Comparison of ENCODE assay signal across 12 mouse cellular contexts in the genomic region with DNA sequence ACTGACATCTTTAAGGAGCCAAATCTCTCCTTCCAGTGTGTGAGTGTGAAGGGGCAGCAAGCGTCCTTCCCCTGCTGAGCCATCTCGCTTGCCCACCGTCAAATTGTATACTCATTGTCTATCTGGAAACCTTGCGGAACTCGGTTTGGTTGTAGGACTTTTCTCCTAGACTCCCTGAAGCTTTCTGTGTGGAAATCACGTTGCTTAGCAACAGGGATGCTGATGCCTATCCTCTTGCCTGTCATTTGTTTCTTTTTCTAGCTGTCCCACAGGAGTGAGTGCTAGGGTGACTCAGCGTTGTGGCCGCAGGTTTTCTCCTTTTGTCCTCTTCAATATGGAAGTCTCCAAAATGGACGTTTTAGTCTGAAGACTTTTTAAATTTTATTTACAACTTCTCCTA.
DNase-seq lines count a peak whose midpoint lies in the region; ATAC-seq and TF ChIP-seq lines count a peak whose summit lies in the region.
"Had no signal": no experiment of that assay in that cellular context is flagged by ENCODE, and none has a peak within 500 bp of the region (broad histone marks: within the 10 kb centered on the region; RNA-seq: fewer than 3 reads in every experiment).

No protein-coding gene starts in this region.

- TF ChIP-seq CTCF in heart, adult 2 months (IDR thresholded peaks at IDR 0.05): no peak

- no peak overlapping the region for H3K27ac ChIP-seq in forebrain, embryonic 16.5 days (ENCODE audit: low read length)
- H3K27ac ChIP-seq in forebrain, embryonic 10.5 days: no peak overlapping the region
- no peak overlapping the region for H3K27ac ChIP-seq in midbrain, embryonic 12.5 days (replicated peaks)
- no peak overlapping the region for H3K27ac ChIP-seq in heart, adult 2 months
- H3K27ac ChIP-seq: neural tube, embryonic 13.5 days had no signal

- ATAC-seq in forebrain, embryonic 16.5 days: peak; percentile 65; the same call in 1 of the 2 replicates
- ATAC-seq in midbrain, embryonic 12.5 days (ENCODE audit: low FRiP score, low read depth): 0 out of 2 replicates have a peak, but pooled peaks have one; percentile 56
- ATAC-seq in monocyte, adult 5-6 weeks (replicated peaks; ENCODE audit: insufficient number of reproducible peaks, low FRiP score, low TSS enrichment, poor library complexity, severe bottlenecking): no peak

- H3K79me2 ChIP-seq in heart, adult 2 months (replicated peaks; ENCODE audit: control insufficient read depth, insufficient read depth, low read length): no peaks in the 10 kb centered on the region

- no peak for TF ChIP-seq EP300 in heart, adult 2 months (IDR thresholded peaks at IDR 0.05; ENCODE audit: insufficient read depth, low read depth, low read length)

- intact Hi-C loops in heart, adult 2 months (cut with DNase I): no loop called here

- H3K36me3 ChIP-seq in forebrain, embryonic 16.5 days (ENCODE audit: control insufficient read depth, insufficient read depth): no peaks in the 10 kb centered on the region
- H3K36me3 ChIP-seq in forebrain, embryonic 10.5 days (replicated peaks): no peaks in the 10 kb centered on the region
- H3K36me3 ChIP-seq in midbrain, embryonic 12.5 days: no peaks in the 10 kb centered on the region
- no peaks in the 10 kb centered on the region for H3K36me3 ChIP-seq in heart, adult 2 months (ENCODE audit: control insufficient read depth, insufficient read depth, low read length)
- H3K36me3 ChIP-seq: neural tube, embryonic 13.5 days had no signal

- no peak for TF ChIP-seq POLR2A in heart, adult 2 months (IDR thresholded peaks at IDR 0.05; ENCODE audit: insufficient read depth, low read depth, low read length)

- H3K9me3 ChIP-seq in forebrain, embryonic 16.5 days (ENCODE audit: control insufficient read depth, low read length): no peaks in the 10 kb centered on the region
- H3K9me3 ChIP-seq in forebrain, embryonic 10.5 days: no peaks in the 10 kb centered on the region
- no peaks in the 10 kb centered on the region for H3K9me3 ChIP-seq in midbrain, embryonic 12.5 days
- H3K9me3 ChIP-seq: neural tube, embryonic 13.5 days had no signal

- peak overlapping the region; percentile 11; the same call in 1 of the 2 replicates for H3K4me2 ChIP-seq in forebrain, embryonic 16.5 days (ENCODE audit: low read length)
- 0 out of 2 replicates have a peak overlapping the region, but pooled peaks have one; percentile 11 for H3K4me2 ChIP-seq in midbrain, embryonic 12.5 days (replicated peaks)
- H3K4me2 ChIP-seq: neural tube, embryonic 13.5 days had no signal

- H3K4me3 ChIP-seq in forebrain, embryonic 16.5 days (replicated peaks; ENCODE audit: low read length): no peak overlapping the region
- H3K4me3 ChIP-seq in forebrain, embryonic 10.5 days: no peak overlapping the region
- no peak overlapping the region for H3K4me3 ChIP-seq in midbrain, embryonic 12.5 days
- no peak overlapping the region for H3K4me3 ChIP-seq in heart, adult 2 months
- H3K4me3 ChIP-seq: neural tube, embryonic 13.5 days had no signal

- peaks cover 4% of the 10 kb centered on the region; the same call in 1 of the 2 replicates for H3K4me1 ChIP-seq in forebrain, embryonic 16.5 days (replicated peaks; ENCODE audit: control insufficient read depth, insufficient read depth, low read length)
- H3K4me1 ChIP-seq in forebrain, embryonic 10.5 days: peaks cover 5% of the 10 kb centered on the region
- H3K4me1 ChIP-seq in midbrain, embryonic 12.5 days: peaks cover 3% of the 10 kb centered on the region; the same call in 1 of the 2 replicates
- H3K4me1 ChIP-seq in heart, adult 2 months (ENCODE audit: control insufficient read depth, insufficient read depth, low read length): no peaks in the 10 kb centered on the region

- no peak for DNase-seq in forebrain, embryonic 10.5 days (ENCODE audit: extremely low spot score, low spot score)
- peak; percentile 28 to 30 for DNase-seq in right cerebral cortex, adult 2 months (ENCODE audit: low spot score in 2 of 2)
- no peak for DNase-seq in right cerebral cortex, postnatal 4 days
- DNase-seq in heart, adult 2 months: no peak
- DNase-seq in B cell, adult 2 months: no peak
- DNase-seq: adrenal gland, postnatal 25 days; kidney, postnatal 4 days; thymus, postnatal 25 days had no signal

- 7% methylated on average over 9 of the region's 9 CpGs for WGBS in forebrain, embryonic 16.5 days
- 23% methylated on average over 9 of the region's 9 CpGs for WGBS in forebrain, embryonic 10.5 days
- 10% methylated on average over 9 of the region's 9 CpGs for WGBS in midbrain, embryonic 12.5 days
- 23% methylated on average over 9 of the region's 9 CpGs for WGBS in heart, adult 2 months

- no peak overlapping the region for H3K9ac ChIP-seq in forebrain, embryonic 16.5 days (replicated peaks; ENCODE audit: low read depth, low read length)
- no peak overlapping the region for H3K9ac ChIP-seq in midbrain, embryonic 12.5 days (replicated peaks)
- H3K9ac ChIP-seq in heart, adult 2 months (ENCODE audit: low read depth, low read length): no peak overlapping the region
- H3K9ac ChIP-seq: neural tube, embryonic 13.5 days had no signal

- no peaks in the 10 kb centered on the region for H3K27me3 ChIP-seq in forebrain, embryonic 16.5 days (replicated peaks; ENCODE audit: control insufficient read depth, insufficient read depth, low read length)
- no peaks in the 10 kb centered on the region for H3K27me3 ChIP-seq in forebrain, embryonic 10.5 days (ENCODE audit: poor library complexity, severe bottlenecking)
- no peaks in the 10 kb centered on the region for H3K27me3 ChIP-seq in midbrain, embryonic 12.5 days
- no peaks in the 10 kb centered on the region for H3K27me3 ChIP-seq in heart, adult 2 months (ENCODE audit: control insufficient read depth, insufficient read depth, low read length)
- H3K27me3 ChIP-seq: neural tube, embryonic 13.5 days had no signal

Comparison
In these comparisons a context has a peak if more than half of its experiments do, and no peak if none do; other contexts are left out.
1. DNase-seq: peak in right cerebral cortex, adult 2 months (2 of 2); none in forebrain, embryonic 10.5 days (single experiment), right cerebral cortex, postnatal 4 days (single experiment), heart, adult 2 months (0 of 2) and B cell, adult 2 months (0 of 2).